Mouse (Mus musculus) telencephalon, adult 2 months (tissue): ENCODE measurements around the gene Egln3.

Experiments used
- DNase-seq: peaks from one replicate; pipeline ENCODE4 v3.0.0-alpha.2; 2011; ENCODE audit warnings: low read depth, low spot score

The Egln3 gene

GRCm38 (mm10) chr12:54203656-54204045 is at the start of gene Egln3:
Gene Egln3, minus strand, starts transcription at chr12:54203860.
- no peak for DNase-seq

DNA sequence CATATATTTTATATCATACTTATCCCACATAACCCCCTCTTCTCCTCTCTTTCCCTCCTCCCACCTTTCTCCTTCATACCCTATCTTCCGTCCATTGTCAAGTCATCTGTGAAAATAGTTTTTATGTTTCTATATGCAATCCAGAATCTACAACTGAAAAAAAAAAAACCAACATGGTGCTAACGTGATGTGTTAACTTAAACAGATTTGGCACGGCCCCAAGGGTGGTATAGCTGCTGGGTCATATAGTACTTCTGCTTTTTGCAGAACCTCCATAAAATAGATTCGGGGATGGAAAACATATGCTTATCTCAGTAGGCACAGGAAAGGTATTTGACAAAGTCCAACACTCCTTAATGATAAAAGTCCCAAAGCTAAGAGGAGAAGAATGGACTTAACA is 49.8 kb upstream of the Egln3 start:
- DNase-seq, result no peak

GRCm38 (mm10) chr12:54251942-54252400 is 48.3 kb upstream of the Egln3 start:
- peak; percentile 85 for DNase-seq

DNA sequence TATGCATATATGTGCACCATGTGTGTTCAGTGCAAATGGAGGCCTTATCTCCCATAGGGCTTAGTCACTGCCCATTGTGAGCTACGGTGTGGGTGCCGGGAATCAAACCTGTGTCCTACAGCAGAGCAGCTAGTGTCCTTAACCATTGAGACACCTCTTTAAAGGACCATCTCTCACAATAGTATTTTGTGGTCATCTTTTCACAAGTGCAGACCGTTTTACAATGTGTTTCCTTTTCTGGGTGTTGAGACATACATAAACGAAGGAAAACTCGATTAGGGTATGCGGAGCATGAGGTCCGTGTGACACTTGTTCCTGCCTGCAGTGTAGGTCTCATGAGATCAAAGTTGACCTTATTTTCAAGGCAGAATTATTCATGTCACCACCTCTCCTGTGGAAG is 44.2 kb upstream of the Egln3 start:
- no peak for DNase-seq

GRCm38 (mm10) chr12:54243158-54243557 is 39.5 kb upstream of the Egln3 start:
- DNase-seq, result no peak

GRCm38 (mm10) chr12:54241976-54242375 is 38.3 kb upstream of the Egln3 start:
- no peak for DNase-seq

DNA sequence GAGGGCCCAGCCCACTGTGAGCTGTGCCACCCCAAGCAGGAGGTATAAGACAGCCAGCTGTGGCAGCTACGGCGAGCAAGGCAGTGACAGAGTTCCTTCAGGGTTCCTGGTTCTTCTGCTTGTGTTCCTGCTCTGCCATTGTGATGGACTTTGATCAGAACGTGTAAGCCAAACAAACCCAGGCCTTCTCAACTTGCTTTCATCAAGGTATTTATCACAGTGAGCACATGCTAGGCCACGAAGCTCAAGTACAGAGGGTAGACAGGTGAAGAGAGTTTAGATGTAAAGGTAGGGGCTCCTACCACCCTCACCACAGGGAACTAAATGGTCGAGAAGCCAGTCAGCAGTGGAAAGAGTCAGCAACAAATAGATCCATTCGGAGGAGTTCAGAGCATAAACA is 30.1 kb upstream of the Egln3 start:
- no peak for DNase-seq

DNA sequence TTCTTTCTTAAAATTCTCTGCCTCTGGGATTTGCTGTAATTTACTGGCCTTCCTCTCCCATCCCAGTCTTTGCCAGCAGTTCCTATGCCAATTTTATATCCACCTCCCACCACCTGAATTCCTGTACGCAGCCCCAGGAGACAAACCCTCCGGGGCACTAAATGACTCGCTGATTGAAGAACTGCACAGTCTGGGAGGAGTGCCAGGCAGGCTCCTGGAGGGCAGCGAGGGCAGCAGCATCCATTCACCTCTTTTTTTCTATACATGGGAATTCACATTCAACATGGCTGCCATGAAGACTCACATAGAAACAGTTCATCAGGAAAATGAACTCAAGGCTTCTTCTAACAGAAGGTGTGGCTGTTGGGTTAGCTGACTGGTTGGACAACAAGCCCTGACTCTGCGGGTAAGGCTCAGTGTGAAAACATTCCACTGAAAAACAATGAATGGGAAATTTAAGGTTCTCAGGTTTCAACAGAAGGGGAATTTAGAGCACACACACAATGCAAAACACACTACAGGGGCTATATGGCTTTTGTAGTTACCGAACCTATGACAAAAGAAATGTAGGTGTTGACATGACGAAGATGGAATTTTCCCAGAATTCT is 29.4 kb upstream of the Egln3 start:
- DNase-seq, result no peak

- DNase-seq, result no peak
Observed at GRCm38 (mm10) chr12:54232456-54232855, 28.8 kb upstream of the Egln3 start.

- no peak for DNase-seq
Observed at GRCm38 (mm10) chr12:54227551-54227950, 23.9 kb upstream of the Egln3 start.

DNA sequence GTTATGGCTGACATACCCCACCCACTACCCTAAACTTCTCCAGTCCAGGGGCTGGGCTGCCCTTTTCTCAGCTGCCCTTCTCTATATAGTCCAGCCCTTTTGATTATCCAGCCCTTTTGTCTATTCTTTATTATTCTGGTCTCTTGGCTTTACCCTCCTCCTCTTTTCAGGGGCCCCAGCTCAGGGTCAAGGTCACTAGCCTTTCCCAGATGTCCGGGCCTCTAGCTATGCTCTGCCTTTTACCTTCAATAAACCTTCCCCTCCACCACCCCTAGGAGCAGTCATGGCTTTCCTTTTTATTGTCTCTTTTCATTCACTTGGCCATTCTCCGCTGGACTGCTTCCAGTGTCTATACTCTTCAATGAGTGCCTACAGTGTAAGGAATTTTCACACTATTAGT is 22.7 kb upstream of the Egln3 start:
- DNase-seq, result no peak

DNA sequence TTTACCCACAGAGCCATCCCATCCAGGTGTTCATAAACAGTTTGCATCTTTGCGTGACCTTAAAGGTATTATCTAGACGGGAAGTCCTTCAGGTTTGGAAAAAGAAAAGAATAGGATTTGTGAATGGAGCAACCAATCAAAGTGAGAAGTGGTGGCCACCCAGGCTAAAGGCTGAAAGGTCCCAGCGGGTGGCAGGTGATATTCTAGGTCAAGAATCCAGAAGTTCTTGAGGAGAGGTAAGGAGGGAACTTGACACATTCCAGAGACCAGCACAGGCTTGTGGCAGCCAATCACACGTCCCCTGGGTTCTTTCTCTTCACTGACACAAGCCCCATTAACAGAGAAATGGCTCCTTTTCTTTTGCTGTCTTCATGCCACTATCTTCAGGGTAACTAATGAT is 21.9 kb upstream of the Egln3 start:
- DNase-seq, result no peak

DNA sequence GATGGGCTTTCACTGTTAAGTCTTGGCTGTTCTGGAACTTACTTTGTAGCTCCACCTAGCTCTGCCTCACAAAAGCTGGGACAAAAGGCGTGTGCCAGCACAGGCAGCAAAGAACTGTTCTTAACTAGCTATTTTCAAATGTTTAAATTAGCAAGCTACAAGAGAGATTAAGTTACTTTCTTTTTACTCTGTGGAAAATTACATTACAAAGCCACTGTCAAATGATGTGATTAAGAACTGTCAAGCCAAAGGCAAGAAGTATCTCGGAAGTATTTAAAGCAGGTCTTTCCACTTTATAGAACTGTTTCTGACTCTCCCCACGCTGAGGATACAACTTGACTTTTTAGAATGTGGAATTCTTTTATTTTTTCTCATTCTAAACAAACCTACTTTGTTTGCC is 21.4 kb upstream of the Egln3 start:
- DNase-seq, result no peak

GRCm38 (mm10) chr12:54222036-54222760 is 18.5 kb upstream of the Egln3 start:
- DNase-seq, result no peak

DNA sequence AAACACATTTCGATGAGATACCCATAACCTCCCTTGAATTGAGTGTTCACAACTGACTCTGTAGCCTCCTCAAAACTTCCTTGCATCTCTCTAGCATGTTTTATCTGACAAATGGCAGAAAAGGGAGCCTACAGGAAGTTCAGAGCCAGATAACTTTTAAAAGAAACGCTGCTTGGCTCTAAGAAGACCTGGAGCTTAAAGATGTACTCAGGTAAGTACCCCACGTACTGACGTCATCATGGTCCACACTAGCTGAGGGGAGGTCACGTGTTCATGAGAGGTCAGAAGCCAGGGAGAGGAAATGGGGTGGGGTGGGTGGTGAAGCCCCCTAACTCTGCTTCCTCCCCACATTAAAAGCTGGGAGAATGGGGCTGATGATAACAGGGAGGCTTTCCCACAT is 13.0 kb upstream of the Egln3 start:
- no peak for DNase-seq

- no peak for DNase-seq
Observed at GRCm38 (mm10) chr12:54214426-54214825, 10.8 kb upstream of the Egln3 start.

GRCm38 (mm10) chr12:54213871-54214270 is 10.2 kb upstream of the Egln3 start:
- no peak for DNase-seq

DNA sequence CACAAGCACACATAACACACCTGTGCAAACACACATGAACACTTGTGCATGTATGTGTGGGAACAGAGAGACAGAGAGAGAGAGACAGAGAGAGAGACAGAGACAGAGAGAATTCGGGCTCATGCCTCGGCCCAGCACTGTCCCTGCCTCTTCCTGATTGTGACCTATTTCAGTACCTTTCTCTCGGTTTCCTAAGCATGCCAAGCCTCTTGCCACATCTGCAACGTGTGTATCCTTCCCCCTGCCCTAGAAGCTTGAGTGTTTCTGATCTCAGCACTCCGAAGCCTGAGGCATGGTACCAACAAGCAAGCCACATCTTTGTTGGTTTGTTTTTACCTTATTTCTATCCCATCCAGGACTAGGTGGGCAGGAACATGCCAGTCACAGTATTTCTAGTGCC is 9.6 kb upstream of the Egln3 start:
- no peak for DNase-seq

- DNase-seq, result no peak
Observed at GRCm38 (mm10) chr12:54209182-54209563, 5.5 kb upstream of the Egln3 start.

DNA sequence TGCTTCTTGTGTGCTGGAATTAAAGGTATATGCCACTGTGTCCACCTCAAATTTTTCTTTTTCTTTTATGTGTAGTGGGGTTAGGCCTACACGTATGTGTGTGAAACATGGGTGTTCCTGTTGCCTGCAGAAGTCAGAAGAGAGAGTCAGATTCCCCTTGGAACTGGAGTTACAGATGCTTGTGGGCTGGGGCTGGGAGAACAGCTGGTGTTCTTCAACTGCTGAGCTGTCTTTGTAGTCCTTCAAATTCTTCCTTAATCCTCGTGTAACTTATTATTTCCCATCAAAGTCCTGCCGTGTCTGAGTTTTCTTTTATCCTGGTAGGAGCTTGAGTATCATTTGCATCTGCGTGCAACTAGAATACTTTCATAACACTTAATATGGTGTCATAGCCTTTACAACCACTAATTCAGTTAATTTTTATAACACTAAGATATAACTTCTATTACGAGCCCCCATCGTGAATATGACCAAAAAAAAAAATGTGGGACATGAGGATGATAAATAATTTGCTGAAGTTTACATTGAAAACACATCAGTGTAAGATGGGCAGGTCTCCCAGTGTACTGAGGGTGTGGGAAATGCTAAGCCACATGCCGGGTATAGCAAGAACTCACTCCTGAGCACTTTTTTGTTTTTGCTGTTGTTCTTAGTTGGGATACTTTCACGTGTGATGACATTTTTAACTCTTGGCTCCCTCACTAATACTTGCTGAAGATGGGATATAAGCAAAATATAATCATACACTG is 4.9 kb upstream of the Egln3 start:
- DNase-seq, result no peak

DNA sequence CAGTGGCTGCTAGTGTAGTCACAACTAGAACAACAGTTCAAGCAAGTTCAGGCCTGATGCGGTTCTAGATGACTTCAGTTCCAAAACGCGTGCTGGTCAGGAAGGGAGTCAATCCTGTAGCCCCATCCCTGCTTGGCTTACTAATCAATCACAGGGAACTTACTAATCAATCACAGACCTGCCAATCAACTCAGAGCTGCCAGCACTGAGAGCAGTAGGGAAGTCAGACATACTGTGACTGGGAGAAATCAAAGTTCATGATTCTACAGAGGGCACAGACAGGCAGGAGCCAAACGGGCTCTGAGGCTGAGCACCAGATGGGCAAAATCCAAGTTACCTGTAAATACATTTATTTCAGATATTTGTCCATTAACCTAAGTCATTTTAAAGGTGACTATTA is 2.1 kb upstream of the Egln3 start:
- DNase-seq, result no peak

DNA sequence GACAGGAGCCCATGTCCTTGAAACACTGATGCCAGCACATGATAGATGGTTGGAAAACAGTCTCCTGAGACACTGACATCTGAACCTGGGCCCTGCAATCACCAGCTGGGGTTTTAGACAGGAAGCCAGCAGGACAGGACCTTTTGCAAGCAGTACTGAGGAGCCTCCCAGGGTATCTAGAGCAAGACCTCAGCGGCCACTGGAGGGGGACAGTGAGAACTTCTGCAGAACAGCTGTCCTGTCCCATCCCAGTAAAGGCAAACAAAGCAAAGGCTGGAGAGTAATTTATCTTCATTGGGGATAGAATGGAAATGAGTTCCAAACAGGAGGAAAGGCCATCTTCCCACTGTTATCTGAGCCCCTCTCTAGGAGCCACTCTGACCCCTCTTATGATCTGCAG is 1.5 kb upstream of the Egln3 start:
- DNase-seq, result no peak
